Mouse (Mus musculus) forebrain, embryonic 11.5 days (tissue): ENCODE results near the gene Dync2li1. TPM values are rescaled to one million over a fixed set of nuclear protein-coding genes. Genes with fewer than 3 reads are reported as not detected.

ENCODE experiments used
- ATAC-seq: fragments of 200-750 bp; cut with Nextera tagmentation; replicated peaks from 2 replicates; pipeline ENCODE4 v1.8.0; 2017; ENCODE audit warnings: moderate TSS enrichment; ENCODE audit not compliant: low FRiP score
- DNase-seq: peaks from one replicate; pipeline ENCODE4 v3.0.0-alpha.2; 2017; ENCODE audit warnings: low spot score
- H3K27ac ChIP-seq: fragments of 300-500 bp; sonication (generic); 2 replicates; pipeline ENCODE4 v1.5.1; 2014; ENCODE audit warnings: low read depth, low read length
- H3K27me3 ChIP-seq: fragments of 300-500 bp; sonication (generic); 2 replicates; pipeline ENCODE4 v1.6.1; 2014; ENCODE audit warnings: mild to moderate bottlenecking, low read length, mixed read lengths; ENCODE audit not compliant: control insufficient read depth, insufficient read depth
- H3K36me3 ChIP-seq: fragments of 300-500 bp; sonication (generic); 2 replicates; pipeline ENCODE4 v1.6.1; 2014; ENCODE audit warnings: mild to moderate bottlenecking, low read length, moderate library complexity, mixed read lengths; ENCODE audit not compliant: control insufficient read depth, insufficient read depth
- H3K4me1 ChIP-seq: fragments of 300-500 bp; sonication (generic); replicated peaks from 2 replicates; pipeline ENCODE4 v1.6.1; 2014; ENCODE audit warnings: low read length, mixed read lengths; ENCODE audit not compliant: control insufficient read depth, insufficient read depth
- H3K4me2 ChIP-seq: fragments of 300-500 bp; sonication (generic); 2 replicates; pipeline ENCODE4 v1.6.1; 2014; ENCODE audit warnings: low read depth, mild to moderate bottlenecking, low read length, moderate library complexity, mixed read lengths; ENCODE audit not compliant: severe bottlenecking
- H3K4me3 ChIP-seq: fragments of 300-500 bp; sonication (generic); 2 replicates; pipeline ENCODE4 v1.5.1; 2014; ENCODE audit warnings: low read depth, low read length
- H3K9ac ChIP-seq: fragments of 300-500 bp; sonication (generic); 2 replicates; pipeline ENCODE4 v1.6.1; 2014; ENCODE audit warnings: low read length
- H3K9me3 ChIP-seq: fragments of 300-500 bp; sonication (generic); 2 replicates; pipeline ENCODE4 v1.6.1; 2016; ENCODE audit warnings: low read length, mixed read lengths; ENCODE audit not compliant: control insufficient read depth
- WGBS: fragments of 180-500 bp; shearing (Covaris S2); extraction: QIAGEN DNeasy Blood & Tissue Kit; methylation state at CpG from one replicate; pipeline ENCODE4 v1.1.7; 2014; 5-methylcytosine and 5-hydroxymethylcytosine counted together
- polyA plus RNA-seq: library from polyadenylated mRNA; unstranded; fragments of >200 nt; fragmentation: Nextera tagmentation; extraction: Ambion mirVana; gene quantifications from 2 replicates; pipeline ENCODE4 v1.2.1, GENCODE M21; 2014

The Dync2li1 gene
- polyA plus RNA-seq, 1 experiment from 2014 or later = 41.8 TPM

GRCm38 (mm10) chr17:84617953-84618352, 8.3 kb upstream of the Dync2li1 start:
- no peak for DNase-seq
- no peak overlapping the region for H3K4me3 ChIP-seq

GRCm38 (mm10) chr17:84619112-84619511, 7.2 kb upstream of the Dync2li1 start:
- no peaks in the 10 kb centered on the region for H3K36me3 ChIP-seq
- no peak overlapping the region for H3K27ac ChIP-seq
- ATAC-seq (no peak), DNase-seq (no peak)
- no peaks in the 10 kb centered on the region for H3K9me3 ChIP-seq
- H3K27me3 ChIP-seq = no peaks in the 10 kb centered on the region
- no peak overlapping the region for H3K4me2 ChIP-seq
- WGBS = 88% methylated on average over 7 of the region's 7 CpGs
- H3K4me3 ChIP-seq = no peak overlapping the region
- no peaks in the 10 kb centered on the region for H3K4me1 ChIP-seq
- no peak overlapping the region for H3K9ac ChIP-seq

More at GRCm38 (mm10) chr17:84617953-84618352, 8.3 kb upstream of the Dync2li1 start:
- Histone ChIP-seq H3K27me3 (no peaks in the 10 kb centered on the region), H3K4me2 (no peak overlapping the region), H3K27ac (no peak overlapping the region), H3K9ac (no peak overlapping the region), H3K9me3 (peaks cover 4% of the 10 kb centered on the region; the same call in 1 of the 2 replicates), H3K36me3 (no peaks in the 10 kb centered on the region), H3K4me1 (no peaks in the 10 kb centered on the region)
- ATAC-seq = no peak
- 96% methylated on average over 6 of the region's 6 CpGs for WGBS

- H3K4me2 ChIP-seq = no peak overlapping the region
- no peaks in the 10 kb centered on the region for H3K4me1 ChIP-seq
- H3K36me3 ChIP-seq = no peaks in the 10 kb centered on the region
- H3K27me3 ChIP-seq = no peaks in the 10 kb centered on the region
- no peak overlapping the region for H3K9ac ChIP-seq
- ATAC-seq (no peak), DNase-seq (no peak)
- 89% methylated on average over 3 of the region's 3 CpGs for WGBS
- no peaks in the 10 kb centered on the region for H3K9me3 ChIP-seq
- no peak overlapping the region for H3K4me3 ChIP-seq
- no peak overlapping the region for H3K27ac ChIP-seq
Observed at GRCm38 (mm10) chr17:84620076-84620475, 6.2 kb upstream of the Dync2li1 start.

GRCm38 (mm10) chr17:84620610-84621009, 5.7 kb upstream of the Dync2li1 start:
- Histone ChIP-seq H3K27me3 (no peaks in the 10 kb centered on the region), H3K36me3 (no peaks in the 10 kb centered on the region), H3K4me2 (no peak overlapping the region), H3K27ac (no peak overlapping the region), H3K4me1 (no peaks in the 10 kb centered on the region), H3K9ac (no peak overlapping the region), H3K4me3 (no peak overlapping the region), H3K9me3 (no peaks in the 10 kb centered on the region)
- DNase-seq (no peak), ATAC-seq (no peak)
- 87% methylated on average over 6 of the region's 6 CpGs for WGBS

GRCm38 (mm10) chr17:84621209-84621608, 5.1 kb upstream of the Dync2li1 start:
- Histone ChIP-seq H3K27ac (no peak overlapping the region), H3K4me3 (no peak overlapping the region), H3K4me1 (no peaks in the 10 kb centered on the region), H3K27me3 (no peaks in the 10 kb centered on the region), H3K4me2 (no peak overlapping the region), H3K9ac (no peak overlapping the region), H3K36me3 (no peaks in the 10 kb centered on the region), H3K9me3 (no peaks in the 10 kb centered on the region)
- ATAC-seq = no peak
- DNase-seq = no peak
- 86% methylated on average over 6 of the region's 6 CpGs for WGBS

- 0 out of 2 replicates have a peak, but pooled peaks cover 3% of the 10 kb centered on the region for H3K4me1 ChIP-seq
- no peaks in the 10 kb centered on the region for H3K9me3 ChIP-seq
- 88% methylated on average over 4 of the region's 4 CpGs for WGBS
- H3K27ac ChIP-seq = no peak overlapping the region
- no peak overlapping the region for H3K9ac ChIP-seq
- DNase-seq (no peak), ATAC-seq (no peak)
- H3K27me3 ChIP-seq = no peaks in the 10 kb centered on the region
- no peak overlapping the region for H3K4me2 ChIP-seq
- H3K36me3 ChIP-seq = no peaks in the 10 kb centered on the region
- no peak overlapping the region for H3K4me3 ChIP-seq
Observed at GRCm38 (mm10) chr17:84622028-84622427, 4.3 kb upstream of the Dync2li1 start.

GRCm38 (mm10) chr17:84622873-84623272, 3.4 kb upstream of the Dync2li1 start:
- no peaks in the 10 kb centered on the region for H3K27me3 ChIP-seq
- 0 out of 2 replicates have a peak, but pooled peaks cover 3% of the 10 kb centered on the region for H3K4me1 ChIP-seq
- no peak overlapping the region for H3K27ac ChIP-seq
- H3K9me3 ChIP-seq = no peaks in the 10 kb centered on the region
- ATAC-seq = no peak
- H3K4me2 ChIP-seq = no peak overlapping the region
- H3K4me3 ChIP-seq = no peak overlapping the region
- no peak for DNase-seq
- 72% methylated on average over 2 of the region's 2 CpGs for WGBS
- no peak overlapping the region for H3K9ac ChIP-seq
- H3K36me3 ChIP-seq = no peaks in the 10 kb centered on the region

GRCm38 (mm10) chr17:84626857-84627305, 585 bp downstream of the Dync2li1 start:
- DNase-seq (peak; percentile 58), ATAC-seq (peak; percentile 71)
- Histone ChIP-seq H3K9me3 (no peaks in the 10 kb centered on the region), H3K4me1 (0 out of 2 replicates have a peak, but pooled peaks cover 3% of the 10 kb centered on the region), H3K4me2 (peak overlapping the region; percentile 66), H3K27ac (no peak overlapping the region), H3K36me3 (no peaks in the 10 kb centered on the region), H3K9ac (peak overlapping the region; percentile 71), H3K4me3 (peak overlapping the region; percentile 59), H3K27me3 (no peaks in the 10 kb centered on the region)
- 38% methylated on average over 9 of the region's 9 CpGs for WGBS

GRCm38 (mm10) chr17:84627721-84628120, 1.4 kb downstream of the Dync2li1 start:
- WGBS = 93% methylated on average over 10 of the region's 10 CpGs
- H3K4me2 ChIP-seq = no peak overlapping the region
- H3K9ac ChIP-seq = no peak overlapping the region
- no peak for ATAC-seq
- H3K4me3 ChIP-seq = no peak overlapping the region
- H3K27ac ChIP-seq = no peak overlapping the region
- no peaks in the 10 kb centered on the region for H3K9me3 ChIP-seq
- H3K4me1 ChIP-seq = 0 out of 2 replicates have a peak, but pooled peaks cover 3% of the 10 kb centered on the region
- H3K27me3 ChIP-seq = no peaks in the 10 kb centered on the region
- DNase-seq = no peak
- no peaks in the 10 kb centered on the region for H3K36me3 ChIP-seq
